Mouse (Mus musculus) cortical plate, adult 2 months (tissue): ENCODE data around the gene Hmbs. TPM values are rescaled to one million over a fixed set of nuclear protein-coding genes. Genes with fewer than 3 reads are reported as not detected.
A peak's percentile ranks its signal among the peaks of the same experiment; 100 is the strongest.
"Not testable (repeated sequence)": the region's sequence is repeated elsewhere in the genome, so short reads cannot be mapped to it uniquely, and the experiment has no call there.

Source experiments
- H3K27ac ChIP-seq: fragments of 200-500 bp; 2 replicates; pipeline ENCODE4 v1.5.1; 2012; ENCODE audit warnings: low read length, control low read depth, inconsistent platforms; ENCODE audit not compliant: insufficient read depth
- H3K4me1 ChIP-seq: fragments of 200-500 bp; 2 replicates; pipeline ENCODE4 v1.6.1; 2011; ENCODE audit warnings: low read length; ENCODE audit not compliant: control insufficient read depth, insufficient read depth
- H3K4me3 ChIP-seq: fragments of 200-500 bp; 2 replicates; pipeline ENCODE4 v1.5.1; 2011; ENCODE audit warnings: mild to moderate bottlenecking, low read length, control low read depth; ENCODE audit not compliant: insufficient read depth
- CTCF ChIP-seq: fragments of 200-500 bp; IDR thresholded peaks from 2 replicates; pipeline ENCODE4 v1.5.1; 2011; ENCODE audit warnings: mild to moderate bottlenecking, control low read depth, low read length; ENCODE audit not compliant: insufficient read depth; ENCODE audit errors: extremely low read depth
- POLR2A ChIP-seq: fragments of 200-500 bp; IDR thresholded peaks from 2 replicates; pipeline ENCODE4 v1.6.1; 2011; ENCODE audit warnings: mild to moderate bottlenecking, low read length, control low read depth; ENCODE audit not compliant: insufficient read depth; ENCODE audit errors: extremely low read depth
- polyA plus RNA-seq: library from polyadenylated mRNA; depleted of rRNA; stranded (reverse); fragments of >200 nt; gene quantifications from 2 replicates; pipeline ENCODE4 v1.2.3, GENCODE M21; 2012

The Hmbs gene
- polyA plus RNA-seq, 1 experiment, result 31.2 TPM

GRCm38 (mm10) chr9:44325768-44326370, 18.2 kb downstream of the Hmbs start, which contains the start of gene Dpagt1:
Gene Dpagt1 (plus strand): TSS chr9:44326019.
- peak within 1 kb of the TSS; percentile 0; the same call in 1 of the 2 replicates for H3K27ac ChIP-seq
- H3K4me1 ChIP-seq, result peaks cover 7% of the 10 kb centered on the region
- H3K4me3 ChIP-seq, result peak within 1 kb of the TSS; percentile 42
- TF ChIP-seq CTCF (no peak), POLR2A (no peak)

GRCm38 (mm10) chr9:44325032-44325767, 18.8 kb downstream of the Hmbs start:
- not testable (repeated sequence) for H3K4me1 ChIP-seq, H3K27ac ChIP-seq, H3K4me3 ChIP-seq

GRCm38 (mm10) chr9:44324147-44324546, 19.9 kb downstream of the Hmbs start:
- TF ChIP-seq POLR2A (no peak), CTCF (no peak)
- H3K27ac ChIP-seq, result no peak overlapping the region

GRCm38 (mm10) chr9:44323656-44324055, 20.4 kb downstream of the Hmbs start:
- H3K27ac ChIP-seq, H3K4me1 ChIP-seq, H3K4me3 ChIP-seq: not testable (repeated sequence)

More at GRCm38 (mm10) chr9:44324147-44324546, 19.9 kb downstream of the Hmbs start:
- no peak overlapping the region for H3K4me3 ChIP-seq
- H3K4me1 ChIP-seq, result peaks cover 7% of the 10 kb centered on the region

- TF ChIP-seq POLR2A (no peak; the same call in 1 of the 2 replicates), CTCF (no peak)
- Histone ChIP-seq H3K4me1 (peaks cover 5% of the 10 kb centered on the region; the same call in 1 of the 2 replicates), H3K27ac (peak overlapping the region; percentile 86), H3K4me3 (peak overlapping the region; percentile 78)
Observed at GRCm38 (mm10) chr9:44320799-44321133, 23.3 kb downstream of the Hmbs start.

GRCm38 (mm10) chr9:44319887-44320798, 23.9 kb downstream of the Hmbs start, which contains the start of gene C2cd2l:
Gene C2cd2l (minus strand): TSS chr9:44320285.
- Histone ChIP-seq H3K4me3 (peak within 1 kb of the TSS; percentile 78), H3K27ac (peak within 1 kb of the TSS; percentile 89), H3K4me1 (peaks cover 4% of the 10 kb centered on the region; the same call in 1 of the 2 replicates)
- TF ChIP-seq CTCF (no peak), POLR2A (peak; percentile 60)

GRCm38 (mm10) chr9:44319105-44319886, 24.7 kb downstream of the Hmbs start:
- H3K4me3 ChIP-seq, result peak overlapping the region; percentile 78
- TF ChIP-seq POLR2A, result no peak
- no peak for TF ChIP-seq CTCF
- H3K4me1 ChIP-seq, result peaks cover 4% of the 10 kb centered on the region; the same call in 1 of the 2 replicates
- H3K27ac ChIP-seq, result peak overlapping the region; percentile 89

GRCm38 (mm10) chr9:44318826-44319095, 25.3 kb downstream of the Hmbs start:
- Histone ChIP-seq H3K27ac (no peak overlapping the region), H3K4me1 (peaks cover 4% of the 10 kb centered on the region; the same call in 1 of the 2 replicates), H3K4me3 (peak overlapping the region; percentile 78)
- TF ChIP-seq CTCF, result no peak
- no peak for TF ChIP-seq POLR2A

- Histone ChIP-seq H3K4me1 (peaks cover 8% of the 10 kb centered on the region), H3K4me3 (peak overlapping the region; percentile 78), H3K27ac (no peak overlapping the region)
- TF ChIP-seq POLR2A (no peak), CTCF (no peak)
Observed at GRCm38 (mm10) chr9:44318076-44318825, 25.8 kb downstream of the Hmbs start.
